Mouse (Mus musculus) heart, postnatal 0 days (tissue): Measurements from ENCODE around the gene Sel1l3. TPM values are rescaled to one million over a fixed set of nuclear protein-coding genes. Genes with fewer than 3 reads are reported as not detected.

Source experiments
- ATAC-seq: fragments of 200-750 bp; cut with Nextera tagmentation; 2 replicates; pipeline ENCODE4 v1.8.0; 2017; ENCODE audit warnings: low read depth, moderate number of reproducible peaks, moderate library complexity; ENCODE audit not compliant: insufficient read depth
- DNase-seq: peaks from one replicate; pipeline ENCODE4 v3.0.0-alpha.2; 2016; ENCODE audit warnings: low spot score
- H3K27ac ChIP-seq: fragments of 300-500 bp; sonication (generic); 2 replicates; pipeline ENCODE4 v1.5.1; 2014; ENCODE audit warnings: low read depth, mild to moderate bottlenecking
- H3K27me3 ChIP-seq: fragments of 300-500 bp; sonication (generic); 2 replicates; pipeline ENCODE4 v1.6.1; 2014; ENCODE audit warnings: low read length, mixed read lengths; ENCODE audit not compliant: control insufficient read depth, insufficient read depth
- H3K36me3 ChIP-seq: fragments of 300-500 bp; sonication (generic); replicated peaks from 2 replicates; pipeline ENCODE4 v1.6.1; 2014; ENCODE audit warnings: low read length, mixed read lengths; ENCODE audit not compliant: control insufficient read depth, insufficient read depth
- H3K4me1 ChIP-seq: fragments of 300-500 bp; sonication (generic); 2 replicates; pipeline ENCODE4 v1.6.1; 2014; ENCODE audit warnings: antibody characterized with exemption; ENCODE audit not compliant: control insufficient read depth, insufficient read depth
- H3K4me2 ChIP-seq: fragments of 300-500 bp; sonication (generic); 2 replicates; pipeline ENCODE4 v1.6.1; 2014; ENCODE audit warnings: low read depth, mild to moderate bottlenecking, low read length, moderate library complexity
- H3K4me3 ChIP-seq: fragments of 300-500 bp; sonication (generic); 2 replicates; pipeline ENCODE4 v1.5.1; 2014; ENCODE audit warnings: low read depth, low read length
- H3K9ac ChIP-seq: fragments of 300-500 bp; sonication (generic); replicated peaks from 2 replicates; pipeline ENCODE4 v1.6.1; 2014; ENCODE audit warnings: low read depth, low read length, mixed read lengths
- H3K9me3 ChIP-seq: fragments of 300-500 bp; sonication (generic); replicated peaks from 2 replicates; pipeline ENCODE4 v1.6.1; 2016; ENCODE audit warnings: low read length; ENCODE audit not compliant: control insufficient read depth
- CTCF ChIP-seq: IDR thresholded peaks from 2 replicates; pipeline ENCODE4 v1.5.1; 2016; ENCODE audit warnings: antibody characterized with exemption, control low read depth, low read depth
- EP300 ChIP-seq: IDR thresholded peaks from 2 replicates; pipeline ENCODE4 v1.6.1; 2016; ENCODE audit warnings: antibody characterized with exemption, low read depth
- WGBS: fragments of 180-500 bp; shearing (Covaris S2); extraction: QIAGEN DNeasy Blood & Tissue Kit; methylation state at CpG from one replicate; pipeline ENCODE4 v1.1.7; 2014; 5-methylcytosine and 5-hydroxymethylcytosine counted together
- polyA plus RNA-seq: library from polyadenylated mRNA; unstranded; fragments of >200 nt; fragmentation: Nextera tagmentation; extraction: Ambion mirVana; gene quantifications from 2 replicates; pipeline ENCODE4 v1.2.1, GENCODE M21; 2015
- total RNA-seq: library from RNA; depleted of rRNA; stranded (reverse); fragments of >200 nt; gene quantifications from 2 replicates; pipeline ENCODE4 v1.2.3, GENCODE M21; 2014; ENCODE audit warnings: low replicate concordance

Sel1l3 gene
- total and polyA plus RNA-seq, 2 experiments from 2014 or later = 0.14 to 1.4 TPM

DNA sequence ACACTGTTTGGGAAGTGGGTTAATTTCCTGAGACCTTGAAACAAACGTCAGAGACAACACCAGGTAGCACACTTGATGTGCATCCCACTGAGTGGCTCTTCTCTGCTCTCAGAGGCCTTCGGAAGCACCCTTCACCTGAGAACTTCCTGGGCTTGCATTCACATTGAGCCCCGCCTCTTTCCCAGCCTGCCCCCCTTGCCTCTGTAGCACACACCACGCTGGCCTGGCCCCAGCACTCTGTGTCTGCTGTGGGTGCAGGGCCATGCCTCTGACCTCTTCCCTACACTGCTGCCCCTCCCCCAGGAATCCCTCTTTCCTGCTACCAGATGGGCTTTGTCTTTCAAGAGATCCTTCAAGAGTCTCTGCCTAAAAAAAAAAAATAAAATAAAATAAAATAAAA, 21.8 kb upstream of the Sel1l3 start:
- Histone ChIP-seq H3K27me3 (no peaks in the 10 kb centered on the region), H3K4me1 (no peaks in the 10 kb centered on the region), H3K9me3 (no peaks in the 10 kb centered on the region), H3K27ac (no peak overlapping the region), H3K36me3 (no peaks in the 10 kb centered on the region), H3K4me2 (no peak overlapping the region), H3K9ac (no peak overlapping the region), H3K4me3 (no peak overlapping the region)
- 22% methylated on average over 4 of the region's 4 CpGs for WGBS
- TF ChIP-seq CTCF (no peak), EP300 (no peak)
- ATAC-seq (peak; percentile 47; the same call in 1 of the 2 replicates), DNase-seq (no peak)

DNA sequence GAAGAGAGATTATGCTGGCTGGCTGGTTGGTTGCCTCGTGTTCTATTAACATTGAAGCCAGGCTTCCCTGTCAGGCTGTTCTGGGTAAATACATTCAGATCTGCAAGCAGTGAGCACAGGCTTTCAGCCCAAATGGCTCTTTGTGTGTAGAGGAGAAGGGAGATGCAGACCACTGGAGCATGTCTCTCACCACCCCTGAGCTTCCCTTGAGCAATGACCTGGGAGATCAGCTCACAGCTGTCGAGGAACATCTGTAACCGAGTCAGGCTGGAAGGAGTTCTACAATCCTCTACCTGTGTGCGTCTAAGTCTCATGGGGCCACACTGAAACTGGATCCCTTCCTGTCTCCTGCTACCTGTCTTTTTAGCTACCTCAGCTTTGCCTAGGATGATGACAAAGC, 16.8 kb upstream of the Sel1l3 start:
- no peak for ATAC-seq

DNA sequence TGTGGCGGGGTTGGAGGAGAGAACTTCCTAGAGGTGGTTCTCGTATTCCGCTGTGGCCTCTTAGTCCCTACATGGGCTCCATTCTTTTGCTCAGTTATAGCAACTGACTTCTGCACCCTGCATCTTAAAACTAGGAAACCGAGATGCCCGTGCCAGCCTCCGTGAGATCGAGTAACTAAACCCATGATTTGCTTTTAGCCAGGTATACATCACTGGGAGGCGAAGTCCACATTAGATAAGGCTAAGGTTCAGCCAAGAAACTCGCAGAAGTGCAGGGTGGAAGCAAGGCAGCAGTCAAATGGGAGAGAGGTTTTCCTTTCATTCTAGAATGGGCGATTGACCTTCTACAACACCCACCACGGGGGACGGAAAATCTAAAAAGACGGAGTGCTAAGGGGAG, 11.7 kb upstream of the Sel1l3 start:
- 80% methylated on average over 13 of the region's 13 CpGs for WGBS
- Histone ChIP-seq H3K4me3 (no peak overlapping the region), H3K27me3 (no peaks in the 10 kb centered on the region), H3K4me2 (no peak overlapping the region), H3K9me3 (no peaks in the 10 kb centered on the region), H3K36me3 (no peaks in the 10 kb centered on the region), H3K27ac (no peak overlapping the region), H3K4me1 (no peaks in the 10 kb centered on the region), H3K9ac (no peak overlapping the region)
- no peak for TF ChIP-seq CTCF
- TF ChIP-seq EP300 = no peak
- ATAC-seq (no peak), DNase-seq (no peak)

More for the DNA sequence above, 16.8 kb upstream of the Sel1l3 start:
- Histone ChIP-seq H3K4me3 (no peak overlapping the region), H3K9ac (no peak overlapping the region), H3K4me1 (no peaks in the 10 kb centered on the region), H3K27ac (no peak overlapping the region), H3K9me3 (no peaks in the 10 kb centered on the region), H3K36me3 (no peaks in the 10 kb centered on the region), H3K27me3 (no peaks in the 10 kb centered on the region), H3K4me2 (no peak overlapping the region)
- DNase-seq = no peak
- 68% methylated on average over 4 of the region's 4 CpGs for WGBS
- no peak for TF ChIP-seq CTCF
- TF ChIP-seq EP300 = no peak

DNA sequence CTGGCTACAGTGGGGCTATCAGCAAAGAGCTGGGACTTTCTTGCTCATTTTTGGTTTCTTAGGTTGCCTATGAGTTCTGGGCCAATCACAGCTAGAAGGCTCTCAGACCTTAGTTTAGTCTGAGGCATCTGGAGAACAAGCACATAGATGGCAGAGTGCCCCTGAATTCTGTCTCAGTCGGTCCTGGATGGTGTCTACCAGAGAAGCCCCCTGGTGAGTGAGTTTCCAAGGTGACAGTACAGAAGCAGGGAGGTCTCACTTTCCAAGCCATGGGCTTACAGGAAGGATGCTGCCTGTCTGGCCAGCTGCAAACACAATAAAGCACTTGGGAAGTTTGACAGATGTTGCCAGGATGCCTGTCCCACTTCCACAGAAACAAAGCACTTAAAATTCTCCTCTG, 1.1 kb upstream of the Sel1l3 start:
- TF ChIP-seq CTCF = no peak
- TF ChIP-seq EP300 = no peak
- H3K4me2 ChIP-seq = no peak overlapping the region

DNA sequence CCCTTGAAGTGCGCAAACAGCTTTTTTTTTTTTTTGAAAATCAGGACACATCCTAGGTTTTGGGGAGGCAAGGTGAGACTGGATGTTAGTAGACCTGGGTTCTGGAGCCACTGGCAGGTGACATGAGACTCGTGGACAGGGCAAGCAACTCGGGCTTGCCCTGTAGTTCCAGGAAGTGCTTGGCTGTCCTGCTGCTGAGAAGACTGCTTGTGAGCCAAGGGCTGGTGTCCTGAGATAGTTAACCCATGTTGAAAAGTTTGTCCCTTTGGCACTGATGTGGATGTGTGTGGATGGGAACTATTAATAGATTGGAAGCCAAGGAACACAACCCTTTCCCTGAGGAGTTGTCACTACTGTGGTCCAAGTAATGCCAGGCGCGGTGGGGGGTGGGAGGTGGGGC, 635 bp upstream of the Sel1l3 start:
- Histone ChIP-seq H3K9ac (no peak overlapping the region), H3K27me3 (peaks cover 30% of the 10 kb centered on the region), H3K4me2 (peak overlapping the region; percentile 99), H3K27ac (no peak overlapping the region), H3K9me3 (no peaks in the 10 kb centered on the region), H3K4me3 (peak overlapping the region; percentile 49; the same call in 1 of the 2 replicates), H3K36me3 (no peaks in the 10 kb centered on the region), H3K4me1 (peaks cover 27% of the 10 kb centered on the region; the same call in 1 of the 2 replicates)
- TF ChIP-seq CTCF (no peak), EP300 (no peak)
- ATAC-seq (no peak), DNase-seq (no peak)
- WGBS = 19% methylated on average over 5 of the region's 5 CpGs

More for the DNA sequence above, 1.1 kb upstream of the Sel1l3 start:
- H3K27ac ChIP-seq = no peak overlapping the region
- peaks cover 27% of the 10 kb centered on the region; the same call in 1 of the 2 replicates for H3K4me1 ChIP-seq
- peaks cover 30% of the 10 kb centered on the region for H3K27me3 ChIP-seq
- no peak overlapping the region for H3K9ac ChIP-seq
- ATAC-seq (no peak), DNase-seq (no peak)
- H3K36me3 ChIP-seq = no peaks in the 10 kb centered on the region
- H3K9me3 ChIP-seq = no peaks in the 10 kb centered on the region
- H3K4me3 ChIP-seq = no peak overlapping the region
- 14% methylated on average over 1 of the region's 1 CpGs for WGBS

DNA sequence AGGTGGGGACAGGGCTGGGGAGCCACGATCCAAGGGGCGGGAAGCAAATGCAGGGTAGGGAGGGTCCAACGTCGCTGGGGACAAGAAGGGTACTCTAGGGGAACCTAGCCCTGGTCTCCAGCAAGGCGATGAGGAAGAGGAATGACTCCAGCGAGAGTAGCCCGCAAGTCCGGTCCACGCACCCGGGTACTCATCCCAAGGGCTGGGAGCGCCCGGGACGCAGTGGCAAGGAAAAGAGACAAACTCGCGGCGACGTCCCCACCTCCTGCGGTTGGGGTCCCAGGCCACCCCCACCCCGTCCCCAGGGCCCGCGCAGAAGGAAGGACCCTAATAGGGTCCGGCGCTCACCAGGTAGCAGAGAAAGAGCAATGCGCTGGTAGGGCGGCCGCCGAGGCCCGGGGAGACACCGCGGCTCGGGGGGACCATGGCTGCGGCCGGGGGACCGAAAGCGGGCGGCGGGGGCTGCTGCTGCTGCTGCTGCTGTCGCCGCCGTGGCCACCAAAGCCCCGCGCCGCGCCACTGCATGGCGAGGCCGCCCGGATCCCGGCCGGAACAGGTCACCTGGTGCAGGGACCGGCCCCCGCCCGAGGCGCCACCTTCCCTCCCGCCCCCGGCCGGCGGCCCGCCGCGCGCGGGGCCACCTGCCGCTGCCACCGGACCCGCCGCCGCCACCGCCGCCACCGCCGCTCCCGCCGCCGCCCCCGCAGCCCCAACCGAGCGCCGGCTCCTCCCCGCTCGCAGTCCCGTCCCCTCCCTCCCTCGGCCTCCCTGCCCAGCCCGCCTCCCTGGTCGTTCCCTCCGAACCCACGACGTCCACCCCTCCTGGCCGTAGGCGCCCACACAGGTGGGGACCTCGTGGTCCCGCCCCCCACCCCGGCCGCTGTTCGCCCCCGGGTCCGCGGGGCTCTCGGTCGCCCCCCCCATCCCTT, 681 bp downstream of the Sel1l3 start:
- peak; percentile 60; the same call in 1 of the 2 replicates for ATAC-seq
- Histone ChIP-seq H3K4me2 (peak overlapping the region; percentile 99), H3K27ac (no peak overlapping the region), H3K9me3 (no peaks in the 10 kb centered on the region), H3K9ac (peak overlapping the region; percentile 4; the same call in 1 of the 2 replicates), H3K4me3 (peak overlapping the region; percentile 49), H3K36me3 (no peaks in the 10 kb centered on the region), H3K27me3 (peaks cover 30% of the 10 kb centered on the region), H3K4me1 (peaks cover 19% of the 10 kb centered on the region; the same call in 1 of the 2 replicates)
- WGBS = under 1% methylated on average over 61 of the region's 99 CpGs
- no peak for DNase-seq
- TF ChIP-seq CTCF (no peak), EP300 (no peak)
